Mouse (Mus musculus) heart, embryonic 13.5 days (tissue): ENCODE data around the gene Smyd3. TPM values are rescaled to one million over a fixed set of nuclear protein-coding genes. Genes with fewer than 3 reads are reported as not detected.
"Not testable (repeated sequence)": the region's sequence is repeated elsewhere in the genome, so short reads cannot be mapped to it uniquely, and the experiment has no call there.

Experiments
- ATAC-seq: fragments of 200-750 bp; cut with Nextera tagmentation; 2 replicates; pipeline ENCODE4 v1.8.0; 2017; ENCODE audit warnings: moderate TSS enrichment; ENCODE audit not compliant: insufficient number of reproducible peaks, low FRiP score, low TSS enrichment; ENCODE audit errors: extremely low read depth
- H3K27ac ChIP-seq: fragments of 300-500 bp; sonication (generic); replicated peaks from 2 replicates; pipeline ENCODE4 v1.5.1; 2015; ENCODE audit warnings: moderate library complexity, mild to moderate bottlenecking, inconsistent platforms
- H3K27me3 ChIP-seq: fragments of 300-500 bp; sonication (generic); replicated peaks from 2 replicates; pipeline ENCODE4 v1.6.1; 2015; ENCODE audit warnings: mild to moderate bottlenecking, inconsistent platforms
- H3K36me3 ChIP-seq: fragments of 300-500 bp; sonication (generic); 2 replicates; pipeline ENCODE4 v1.6.1; 2015; ENCODE audit warnings: mild to moderate bottlenecking, inconsistent platforms
- H3K4me1 ChIP-seq: fragments of 300-500 bp; sonication (generic); 2 replicates; pipeline ENCODE4 v1.6.1; 2015; ENCODE audit warnings: inconsistent platforms
- H3K4me2 ChIP-seq: fragments of 300-500 bp; sonication (generic); 2 replicates; pipeline ENCODE4 v1.6.1; 2015; ENCODE audit warnings: inconsistent platforms, mild to moderate bottlenecking, moderate library complexity
- H3K4me3 ChIP-seq: fragments of 300-500 bp; sonication (generic); 2 replicates; pipeline ENCODE4 v1.5.1; 2015; ENCODE audit warnings: moderate library complexity, mild to moderate bottlenecking, inconsistent platforms
- H3K9ac ChIP-seq: fragments of 300-500 bp; sonication (generic); 2 replicates; pipeline ENCODE4 v1.6.1; 2015; ENCODE audit warnings: inconsistent platforms, mild to moderate bottlenecking, moderate library complexity
- H3K9me3 ChIP-seq: fragments of 300-500 bp; sonication (generic); 2 replicates; pipeline ENCODE4 v1.6.1; 2016; ENCODE audit warnings: inconsistent platforms
- WGBS: fragments of 180-500 bp; shearing (Covaris S2); methylation state at CpG from one replicate; pipeline ENCODE4 v1.1.7; 2015; ENCODE audit warnings: mixed read lengths; 5-methylcytosine and 5-hydroxymethylcytosine counted together
- polyA plus RNA-seq: library from polyadenylated mRNA; unstranded; fragments of >200 nt; fragmentation: Nextera tagmentation; extraction: Ambion mirVana; gene quantifications from 2 replicates; pipeline ENCODE4 v1.2.1, GENCODE M21; 2015

The Smyd3 gene
- polyA plus RNA-seq, 1 experiment from 2014 or later, result 9.6 TPM

DNA sequence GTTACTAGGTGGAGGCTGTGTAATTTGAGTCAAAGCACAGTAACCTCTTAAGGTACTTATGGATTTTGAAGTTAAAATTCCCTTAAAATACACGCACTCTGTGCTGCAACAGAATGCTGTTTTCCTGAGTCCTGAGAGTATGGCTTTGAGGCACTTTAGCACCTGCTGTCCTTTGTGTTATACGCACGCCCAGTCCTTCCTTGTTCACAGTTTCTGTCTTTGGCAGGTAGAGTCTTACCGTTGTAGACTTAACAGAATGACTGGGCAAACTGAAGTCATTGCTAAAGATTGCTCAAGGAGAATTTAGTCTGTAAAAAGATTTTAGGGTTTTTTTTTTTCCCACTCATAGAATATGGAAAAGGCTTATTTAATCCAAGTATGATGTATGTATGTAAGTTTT lies 34.1 kb upstream of the Smyd3 start:
- Histone ChIP-seq H3K9me3 (no peaks in the 10 kb centered on the region), H3K27ac (no peak overlapping the region), H3K9ac (no peak overlapping the region), H3K4me1 (peaks cover 52% of the 10 kb centered on the region), H3K36me3 (no peaks in the 10 kb centered on the region), H3K27me3 (no peaks in the 10 kb centered on the region), H3K4me2 (no peak overlapping the region), H3K4me3 (no peak overlapping the region)
- ATAC-seq, result no peak
- WGBS, result 88% methylated on average over 4 of the region's 4 CpGs

DNA sequence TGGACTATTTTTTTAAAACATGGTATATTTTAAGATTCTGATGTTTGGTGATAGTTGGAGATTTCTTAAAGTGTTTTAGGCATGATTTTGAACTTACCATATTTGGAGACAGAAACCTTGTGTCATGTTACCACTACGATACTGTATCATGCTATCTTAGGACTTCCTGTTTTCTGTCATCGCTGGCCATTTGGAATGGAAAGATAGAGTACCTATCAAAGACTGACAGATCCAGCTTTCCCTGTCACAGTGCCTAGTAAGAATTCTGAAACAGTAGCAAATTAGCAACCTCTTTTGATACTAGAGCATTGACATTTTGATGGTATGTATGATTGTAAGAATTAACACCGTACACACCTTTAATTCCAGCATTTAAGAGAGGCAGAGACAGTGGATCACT lies 33.5 kb upstream of the Smyd3 start:
- Histone ChIP-seq H3K27me3 (no peaks in the 10 kb centered on the region), H3K9ac (no peak overlapping the region), H3K27ac (no peak overlapping the region), H3K9me3 (no peaks in the 10 kb centered on the region), H3K4me3 (no peak overlapping the region), H3K4me1 (peaks cover 49% of the 10 kb centered on the region), H3K36me3 (no peaks in the 10 kb centered on the region), H3K4me2 (no peak overlapping the region)
- ATAC-seq, result no peak
- WGBS, result 50% methylated on average over 3 of the region's 3 CpGs

DNA sequence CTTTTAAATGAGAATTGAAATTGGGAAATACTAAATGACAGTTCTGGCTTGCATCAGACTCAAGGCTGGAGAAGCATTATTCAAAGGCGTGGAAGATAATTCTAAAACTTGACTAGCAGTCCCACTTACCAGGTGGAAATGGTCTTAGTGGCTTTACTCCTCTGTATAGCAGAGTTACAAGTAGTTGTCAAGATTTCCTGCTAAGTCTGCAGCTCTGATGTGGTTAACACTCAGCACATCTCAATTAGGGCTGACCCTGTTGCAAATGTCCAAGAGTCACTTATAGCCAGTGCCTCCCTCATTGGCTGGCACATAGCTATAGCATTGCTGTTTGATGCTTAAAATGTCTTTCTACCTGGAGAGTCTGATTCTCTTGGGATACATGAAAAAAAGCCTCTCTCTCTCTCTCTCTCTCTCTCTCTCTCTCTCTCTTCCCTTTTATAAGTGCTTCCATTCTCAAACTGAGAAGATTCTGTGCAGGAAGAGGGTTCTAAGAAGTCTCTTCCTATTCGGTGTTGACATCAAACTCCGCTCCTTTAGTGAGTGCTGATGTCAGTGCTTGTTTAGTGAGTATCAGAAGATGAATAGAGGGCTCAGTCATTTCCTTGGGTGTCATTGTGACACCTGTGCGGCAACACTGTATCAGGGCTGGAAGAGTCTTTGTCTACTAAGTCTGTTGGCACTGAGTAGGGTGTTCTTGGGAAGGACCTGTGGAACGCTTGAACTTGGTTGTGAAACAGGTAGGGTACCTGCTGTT lies 31.3 kb upstream of the Smyd3 start:
- H3K9ac ChIP-seq, result no peak overlapping the region
- H3K4me3 ChIP-seq, result no peak overlapping the region
- H3K4me2 ChIP-seq, result no peak overlapping the region
- ATAC-seq, result no peak
- H3K9me3 ChIP-seq, result no peaks in the 10 kb centered on the region
- 88% methylated on average over 5 of the region's 5 CpGs for WGBS
- peaks cover 59% of the 10 kb centered on the region for H3K4me1 ChIP-seq
- no peak overlapping the region for H3K27ac ChIP-seq
- H3K36me3 ChIP-seq, result peaks cover under 1% of the 10 kb centered on the region; the same call in 1 of the 2 replicates
- H3K27me3 ChIP-seq, result no peaks in the 10 kb centered on the region

DNA sequence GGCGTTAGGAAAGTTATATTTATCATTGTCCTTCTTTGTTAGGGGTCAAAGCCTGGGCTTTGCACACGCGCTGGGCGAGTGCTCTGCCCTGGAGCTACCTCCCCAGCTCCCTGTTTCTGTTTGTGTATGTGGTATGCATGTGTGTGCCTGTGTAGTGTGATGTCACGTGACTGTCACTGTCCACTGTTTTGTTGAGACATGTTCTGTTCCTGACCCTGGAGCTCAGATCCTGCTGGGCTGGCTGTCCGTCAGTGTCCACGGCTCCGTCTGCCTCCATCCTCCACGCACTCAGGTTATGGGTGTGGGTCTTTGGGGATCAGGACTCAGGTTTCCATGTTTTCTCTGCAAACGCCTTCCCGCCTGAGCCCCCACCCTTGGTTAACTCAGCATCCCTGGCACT lies 30.4 kb upstream of the Smyd3 start:
- H3K27ac ChIP-seq, result peak overlapping the region; percentile 9
- no peak for ATAC-seq
- peaks cover 49% of the 10 kb centered on the region for H3K4me1 ChIP-seq
- 63% methylated on average over 11 of the region's 11 CpGs for WGBS
- H3K36me3 ChIP-seq, result peaks cover 9% of the 10 kb centered on the region; the same call in 1 of the 2 replicates
- no peaks in the 10 kb centered on the region for H3K27me3 ChIP-seq
- peak overlapping the region; percentile 85 for H3K4me3 ChIP-seq
- no peaks in the 10 kb centered on the region for H3K9me3 ChIP-seq
- H3K9ac ChIP-seq, result peak overlapping the region; percentile 45
- peak overlapping the region; percentile 83 for H3K4me2 ChIP-seq

DNA sequence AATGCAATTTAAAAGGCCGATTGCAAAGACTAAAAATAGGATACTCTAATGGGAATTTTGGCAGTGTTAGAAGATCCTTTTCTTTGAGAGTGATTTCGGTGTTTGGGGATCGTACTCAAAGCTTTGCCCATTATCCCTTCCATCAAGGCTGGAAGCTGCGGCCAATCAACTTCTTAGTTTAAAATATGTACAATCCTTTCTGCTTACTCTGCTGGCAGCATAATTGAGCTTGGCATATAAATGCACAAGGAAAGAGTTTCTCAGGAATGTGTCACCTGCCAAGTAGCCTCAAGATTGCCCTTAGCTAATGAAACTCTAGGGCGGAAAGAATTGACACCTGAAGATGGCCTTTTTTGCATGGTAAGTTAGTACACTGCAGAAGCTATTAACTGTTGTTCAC lies 29.3 kb upstream of the Smyd3 start:
- ATAC-seq, result no peak
- peak overlapping the region; percentile 85 for H3K4me3 ChIP-seq
- peaks cover 41% of the 10 kb centered on the region for H3K4me1 ChIP-seq
- H3K27me3 ChIP-seq, result no peaks in the 10 kb centered on the region
- no peaks in the 10 kb centered on the region for H3K9me3 ChIP-seq
- WGBS, result 12% methylated on average over 5 of the region's 5 CpGs
- H3K36me3 ChIP-seq, result peaks cover 20% of the 10 kb centered on the region
- H3K27ac ChIP-seq, result peak overlapping the region; percentile 96
- H3K4me2 ChIP-seq, result peak overlapping the region; percentile 83
- peak overlapping the region; percentile 93 for H3K9ac ChIP-seq

DNA sequence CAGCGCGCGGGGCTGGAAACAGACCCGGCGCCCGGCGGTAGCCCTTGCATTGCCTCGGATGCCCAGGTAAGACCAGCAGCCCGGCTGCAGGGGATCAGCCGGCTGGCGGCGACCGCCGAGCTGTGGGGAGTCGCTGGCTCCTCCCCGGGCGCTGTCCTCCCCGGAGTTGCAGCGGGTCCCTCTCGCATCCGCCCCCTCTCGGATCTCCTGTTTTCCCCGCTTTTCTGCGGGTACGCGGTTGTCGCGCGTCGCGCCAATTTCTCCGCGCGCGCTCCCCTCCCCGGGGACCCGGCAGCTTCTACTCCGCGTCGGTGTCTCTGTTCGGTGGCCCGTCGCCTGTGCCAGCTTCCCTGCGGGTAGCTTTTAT lies 28.7 kb upstream of the Smyd3 start:
- 1% methylated on average over 31 of the region's 44 CpGs for WGBS
- H3K27me3 ChIP-seq, result no peaks in the 10 kb centered on the region
- peaks cover 23% of the 10 kb centered on the region for H3K36me3 ChIP-seq
- H3K9ac ChIP-seq, result peak overlapping the region; percentile 93
- peak overlapping the region; percentile 96 for H3K27ac ChIP-seq
- H3K4me1 ChIP-seq, result peaks cover 36% of the 10 kb centered on the region
- H3K4me2 ChIP-seq, result peak overlapping the region; percentile 83
- H3K4me3 ChIP-seq, result peak overlapping the region; percentile 85
- no peaks in the 10 kb centered on the region for H3K9me3 ChIP-seq
- ATAC-seq, result peak; percentile 57

DNA sequence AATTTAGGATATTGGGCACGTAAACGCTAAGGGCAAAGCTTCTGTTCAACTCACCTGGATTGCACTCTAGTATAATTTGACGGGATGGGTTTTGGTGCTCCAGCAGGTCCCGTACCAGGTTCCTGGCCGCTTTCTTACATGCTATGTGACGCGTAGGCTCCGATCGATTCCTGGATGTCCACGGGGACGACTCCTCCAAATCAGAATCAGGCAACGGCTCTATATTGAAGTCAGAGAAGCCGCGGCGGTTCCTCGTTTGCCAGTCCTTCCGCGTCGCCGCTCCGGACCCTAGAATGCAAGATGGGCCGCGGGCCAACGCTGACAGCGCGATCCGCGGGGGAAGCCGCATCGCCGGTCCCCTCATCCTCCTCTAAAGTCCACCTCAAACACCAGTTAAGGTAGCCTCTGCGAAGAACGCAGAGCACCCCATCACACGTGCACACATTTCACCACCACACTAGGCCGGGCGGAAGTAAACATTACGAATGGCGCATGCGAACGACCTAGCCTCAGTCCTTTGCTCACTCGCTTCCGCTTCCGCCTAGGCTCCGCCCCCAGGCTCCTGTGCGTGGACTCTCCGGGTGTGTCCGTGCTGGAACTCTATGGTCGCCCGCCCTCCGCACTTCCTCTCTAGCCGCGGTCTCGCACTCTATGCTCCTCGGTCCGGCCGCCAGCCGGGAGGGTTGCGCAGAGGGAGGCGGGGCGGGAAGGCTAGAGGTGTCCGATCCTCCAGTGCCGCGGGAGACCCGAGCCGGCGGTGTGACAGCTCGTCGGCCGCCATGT lies 28.1 kb upstream of the Smyd3 start, which contains the start of the genes Tfb2m and Cnst:
TSS of gene Tfb2m (minus strand) at position 500 of the 783 bp plus-strand sequence.
TSS of gene Cnst (plus strand) at position 603 of the 783 bp plus-strand sequence.
- WGBS, result under 1% methylated on average over 67 of the region's 69 CpGs
- Histone ChIP-seq H3K27ac (peak within 1 kb of the TSS; percentile 96), H3K4me3 (peak within 1 kb of the TSS; percentile 85), H3K4me1 (peaks cover 33% of the 10 kb centered on the region), H3K36me3 (peaks cover 26% of the 10 kb centered on the region), H3K4me2 (peak within 1 kb of the TSS; percentile 90), H3K9ac (peak within 1 kb of the TSS; percentile 93)
- ATAC-seq, result peak; percentile 100
- not testable (repeated sequence) for H3K27me3 ChIP-seq, H3K9me3 ChIP-seq

DNA sequence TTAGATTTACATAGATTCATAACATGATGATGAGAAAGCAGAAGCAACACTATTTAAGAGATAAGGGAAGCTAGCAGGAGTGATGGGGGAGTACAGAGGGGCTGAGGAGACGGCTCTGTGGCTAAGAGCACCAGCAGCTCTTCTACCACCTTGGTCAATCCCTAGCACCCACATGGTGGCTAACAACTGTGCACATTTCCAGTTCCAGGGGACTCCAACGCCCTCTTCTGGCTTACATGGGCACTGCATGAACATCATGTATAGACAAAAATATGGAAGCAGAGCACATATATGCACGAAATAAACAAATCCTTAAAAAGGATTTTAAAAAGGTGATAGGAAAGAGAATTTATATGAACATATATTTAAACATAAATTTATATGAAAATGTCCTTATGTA lies 23.7 kb upstream of the Smyd3 start:
- no peak overlapping the region for H3K4me2 ChIP-seq
- H3K36me3 ChIP-seq, result peaks cover 54% of the 10 kb centered on the region
- ATAC-seq, result no peak
- H3K9ac ChIP-seq, result no peak overlapping the region
- no peak overlapping the region for H3K4me3 ChIP-seq
- H3K27me3 ChIP-seq, result no peaks in the 10 kb centered on the region
- H3K9me3 ChIP-seq, result no peaks in the 10 kb centered on the region
- 60% methylated on average over 3 of the region's 3 CpGs for WGBS
- peaks cover 12% of the 10 kb centered on the region for H3K4me1 ChIP-seq
- no peak overlapping the region for H3K27ac ChIP-seq

DNA sequence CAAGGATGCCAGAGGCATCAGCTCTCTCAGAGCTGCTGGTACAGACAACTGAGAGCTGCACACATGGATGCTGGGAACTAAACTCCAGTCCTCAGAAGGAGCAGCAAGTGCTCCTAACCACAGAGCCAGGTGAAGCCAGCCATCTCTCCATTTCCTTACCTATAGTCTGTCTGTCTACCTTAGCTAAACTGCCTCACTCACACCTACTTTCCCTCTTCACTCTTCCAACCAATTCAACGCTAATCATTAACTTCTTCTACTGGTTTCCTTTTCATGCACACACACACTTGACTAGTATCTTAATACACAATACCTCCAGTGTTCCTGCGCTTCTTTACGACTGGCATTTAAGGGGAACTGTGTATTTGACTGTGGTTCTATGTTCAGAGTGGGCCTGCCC lies 22.0 kb upstream of the Smyd3 start:
- 92% methylated on average over 3 of the region's 3 CpGs for WGBS
- ATAC-seq, result no peak

DNA sequence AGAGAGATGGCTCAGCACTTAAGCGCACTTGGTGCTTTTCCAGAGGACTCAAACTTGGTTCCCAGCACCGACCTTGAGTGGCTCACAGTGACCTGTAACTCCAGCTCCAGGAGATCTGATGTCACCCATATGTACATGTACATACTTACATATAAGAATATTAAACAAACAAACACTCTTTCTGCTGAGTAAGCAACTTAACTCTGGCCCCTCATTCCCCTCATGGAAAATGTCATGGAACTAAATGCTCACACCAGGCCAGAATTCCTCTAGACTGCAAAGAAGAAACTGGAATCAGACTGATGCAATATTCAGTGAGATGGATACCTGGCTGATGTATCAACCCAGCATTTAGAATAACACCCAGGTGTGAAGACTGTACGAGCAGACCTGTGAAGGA lies 21.2 kb upstream of the Smyd3 start:
- H3K9ac ChIP-seq, result no peak overlapping the region
- WGBS, result 88% methylated on average over 3 of the region's 3 CpGs
- no peaks in the 10 kb centered on the region for H3K9me3 ChIP-seq
- H3K27me3 ChIP-seq, result no peaks in the 10 kb centered on the region
- H3K27ac ChIP-seq, result no peak overlapping the region
- H3K36me3 ChIP-seq, result peaks cover 75% of the 10 kb centered on the region
- H3K4me1 ChIP-seq, result no peaks in the 10 kb centered on the region
- no peak overlapping the region for H3K4me2 ChIP-seq
- no peak for ATAC-seq
- no peak overlapping the region for H3K4me3 ChIP-seq

More for the DNA sequence above, 22.0 kb upstream of the Smyd3 start:
- H3K27me3 ChIP-seq, result no peaks in the 10 kb centered on the region
- peaks cover 6% of the 10 kb centered on the region for H3K4me1 ChIP-seq
- H3K9ac ChIP-seq, result no peak overlapping the region
- H3K9me3 ChIP-seq, result no peaks in the 10 kb centered on the region
- H3K36me3 ChIP-seq, result peaks cover 68% of the 10 kb centered on the region
- H3K4me2 ChIP-seq, result no peak overlapping the region
- H3K27ac ChIP-seq, result no peak overlapping the region
- H3K4me3 ChIP-seq, result no peak overlapping the region

DNA sequence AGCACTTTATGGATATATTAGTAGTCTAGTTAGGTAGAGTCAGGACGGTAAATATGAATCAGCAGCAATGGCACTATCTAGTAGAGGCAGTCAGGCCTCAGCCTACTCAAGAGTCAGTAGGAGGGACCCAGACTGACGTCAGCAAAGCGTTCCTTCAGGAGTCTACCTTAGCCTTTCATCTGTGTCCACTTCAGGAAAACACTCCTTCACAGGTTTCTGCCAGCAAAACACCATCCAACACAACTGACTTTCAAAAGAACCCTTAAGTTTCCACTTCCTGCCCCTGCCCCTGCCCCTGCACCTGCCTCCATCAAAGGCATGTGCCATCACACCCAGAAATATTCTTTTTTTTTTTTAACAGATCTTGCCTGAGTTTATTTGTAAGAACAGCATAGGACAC lies 2.1 kb upstream of the Smyd3 start:
- 75% methylated on average over 3 of the region's 3 CpGs for WGBS
- H3K4me3 ChIP-seq, result no peak overlapping the region
- H3K27ac ChIP-seq, result no peak overlapping the region
- H3K4me1 ChIP-seq, result peaks cover 9% of the 10 kb centered on the region
- H3K9me3 ChIP-seq, result no peaks in the 10 kb centered on the region
- no peaks in the 10 kb centered on the region for H3K27me3 ChIP-seq
- H3K36me3 ChIP-seq, result no peaks in the 10 kb centered on the region
- no peak for ATAC-seq
- H3K9ac ChIP-seq, result no peak overlapping the region
- H3K4me2 ChIP-seq, result no peak overlapping the region
